Mouse (Mus musculus) intestine, postnatal 0 days (tissue): ENCODE data around the gene Sox1. TPM values are rescaled to one million over a fixed set of nuclear protein-coding genes. Genes with fewer than 3 reads are reported as not detected.

Experiments
- ATAC-seq: fragments of 200-750 bp; cut with Nextera tagmentation; 2 replicates; pipeline ENCODE4 v1.8.0; 2017; ENCODE audit warnings: mild to moderate bottlenecking, moderate TSS enrichment, moderate library complexity
- H3K27ac ChIP-seq: fragments of 300-500 bp; sonication (generic); 2 replicates; pipeline ENCODE4 v1.5.1; 2014; ENCODE audit warnings: mild to moderate bottlenecking, low read depth, low read length, moderate library complexity
- H3K27me3 ChIP-seq: fragments of 300-500 bp; sonication (generic); replicated peaks from 2 replicates; pipeline ENCODE4 v1.6.1; 2014; ENCODE audit warnings: low read length, mixed read lengths; ENCODE audit not compliant: control insufficient read depth, insufficient read depth
- H3K36me3 ChIP-seq: fragments of 300-500 bp; sonication (generic); 2 replicates; pipeline ENCODE4 v1.6.1; 2014; ENCODE audit warnings: mild to moderate bottlenecking, moderate library complexity; ENCODE audit not compliant: control insufficient read depth, insufficient read depth
- H3K4me1 ChIP-seq: fragments of 300-500 bp; sonication (generic); replicated peaks from 2 replicates; pipeline ENCODE4 v1.6.1; 2014; ENCODE audit warnings: antibody characterized with exemption, low read length, mixed read lengths; ENCODE audit not compliant: control insufficient read depth, insufficient read depth
- H3K4me2 ChIP-seq: fragments of 300-500 bp; sonication (generic); replicated peaks from 2 replicates; pipeline ENCODE4 v1.6.1; 2014; ENCODE audit warnings: low read depth, mild to moderate bottlenecking, moderate library complexity
- H3K4me3 ChIP-seq: fragments of 300-500 bp; sonication (generic); 2 replicates; pipeline ENCODE4 v1.5.1; 2014; ENCODE audit warnings: low read depth, low read length
- H3K9ac ChIP-seq: fragments of 300-500 bp; sonication (generic); 2 replicates; pipeline ENCODE4 v1.6.1; 2014; ENCODE audit warnings: mild to moderate bottlenecking, low read depth, low read length
- H3K9me3 ChIP-seq: fragments of 300-500 bp; sonication (generic); 2 replicates; pipeline ENCODE4 v1.6.1; 2016; ENCODE audit warnings: mixed run types; ENCODE audit not compliant: control insufficient read depth
- CTCF ChIP-seq: sonication (generic); IDR thresholded peaks from 2 replicates; pipeline ENCODE4 v1.5.1; 2016; ENCODE audit warnings: low read depth, mild to moderate bottlenecking, control low read depth, antibody characterized with exemption, moderate library complexity
- WGBS: fragments of 180-500 bp; shearing (Covaris S2); extraction: QIAGEN DNeasy Blood & Tissue Kit; methylation state at CpG from one replicate; pipeline ENCODE4 v1.1.7; 2014; 5-methylcytosine and 5-hydroxymethylcytosine counted together
- microRNA-seq: library from miRNA; unstranded; fragments of <30 nt; microRNA quantifications from one replicate; pipeline ENCODE4, GENCODE M21; 2016
- polyA plus RNA-seq: library from polyadenylated mRNA; unstranded; fragments of >200 nt; fragmentation: Nextera tagmentation; extraction: Ambion mirVana; gene quantifications from 2 replicates; pipeline ENCODE4 v1.2.1, GENCODE M21; 2015

The Sox1 gene
- polyA plus RNA-seq, 1 experiment from 2014 or later = not detected

GRCm38 (mm10) chr8:12438021-12438420, 42.9 kb downstream of the Sox1 start:
- TF ChIP-seq CTCF = no peak
- peaks cover 11% of the 10 kb centered on the region for H3K27me3 ChIP-seq
- no peak overlapping the region for H3K4me3 ChIP-seq
- no peaks in the 10 kb centered on the region for H3K4me1 ChIP-seq
- H3K9me3 ChIP-seq = no peaks in the 10 kb centered on the region
- 72% methylated on average over 6 of the region's 6 CpGs for WGBS
- no peak overlapping the region for H3K4me2 ChIP-seq
- no peaks in the 10 kb centered on the region for H3K36me3 ChIP-seq
- H3K27ac ChIP-seq = no peak overlapping the region
- no peak overlapping the region for H3K9ac ChIP-seq
- no peak for ATAC-seq

- 35% methylated on average over 4 of the region's 4 CpGs for WGBS
- no peaks in the 10 kb centered on the region for H3K4me1 ChIP-seq
- H3K27me3 ChIP-seq = peaks cover 4% of the 10 kb centered on the region
- H3K36me3 ChIP-seq = no peaks in the 10 kb centered on the region
- no peaks in the 10 kb centered on the region for H3K9me3 ChIP-seq
- no peak for ATAC-seq
- no peak overlapping the region for H3K4me2 ChIP-seq
- H3K9ac ChIP-seq = no peak overlapping the region
- TF ChIP-seq CTCF = no peak
- no peak overlapping the region for H3K4me3 ChIP-seq
- no peak overlapping the region for H3K27ac ChIP-seq
Observed at GRCm38 (mm10) chr8:12439044-12439443, 43.9 kb downstream of the Sox1 start.

- H3K4me2 ChIP-seq = no peak overlapping the region
- no peak overlapping the region for H3K4me3 ChIP-seq
- no peak for TF ChIP-seq CTCF
- 93% methylated on average over 10 of the region's 10 CpGs for WGBS
- ATAC-seq = no peak
- H3K36me3 ChIP-seq = no peaks in the 10 kb centered on the region
- H3K4me1 ChIP-seq = no peaks in the 10 kb centered on the region
- no peak overlapping the region for H3K9ac ChIP-seq
- H3K27me3 ChIP-seq = peaks cover 4% of the 10 kb centered on the region; the same call in 1 of the 2 replicates
- H3K9me3 ChIP-seq = no peaks in the 10 kb centered on the region
- H3K27ac ChIP-seq = no peak overlapping the region
Observed at GRCm38 (mm10) chr8:12439846-12440245, 44.8 kb downstream of the Sox1 start.

- no peak overlapping the region for H3K9ac ChIP-seq
- no peak overlapping the region for H3K4me3 ChIP-seq
- ATAC-seq = no peak
- no peak overlapping the region for H3K27ac ChIP-seq
- no peaks in the 10 kb centered on the region for H3K36me3 ChIP-seq
- H3K4me2 ChIP-seq = no peak overlapping the region
- no peak for TF ChIP-seq CTCF
- WGBS = 89% methylated on average over 4 of the region's 4 CpGs
- no peaks in the 10 kb centered on the region for H3K4me1 ChIP-seq
- H3K27me3 ChIP-seq = peaks cover 13% of the 10 kb centered on the region
- H3K9me3 ChIP-seq = no peaks in the 10 kb centered on the region
Observed at GRCm38 (mm10) chr8:12440997-12441396, 45.9 kb downstream of the Sox1 start.

- Histone ChIP-seq H3K27me3 (peaks cover 28% of the 10 kb centered on the region), H3K9me3 (no peaks in the 10 kb centered on the region), H3K4me2 (no peak overlapping the region), H3K4me1 (no peaks in the 10 kb centered on the region), H3K9ac (no peak overlapping the region), H3K4me3 (no peak overlapping the region), H3K36me3 (no peaks in the 10 kb centered on the region), H3K27ac (no peak overlapping the region)
- no peak for TF ChIP-seq CTCF
- 44% methylated on average over 2 of the region's 2 CpGs for whole genome bisulfite sequencing
- ATAC-seq = no peak
Observed at GRCm38 (mm10) chr8:12445258-12445657, 50.2 kb downstream of the Sox1 start.

GRCm38 (mm10) chr8:12445926-12446680, 51.0 kb downstream of the Sox1 start:
- H3K4me2 ChIP-seq = no peak overlapping the region
- no peak overlapping the region for H3K9ac ChIP-seq
- no peak overlapping the region for H3K27ac ChIP-seq
- no peak for ATAC-seq
- H3K36me3 ChIP-seq = no peaks in the 10 kb centered on the region
- TF ChIP-seq CTCF = no peak
- 3% methylated on average over 26 of the region's 26 CpGs for WGBS
- no peaks in the 10 kb centered on the region for H3K4me1 ChIP-seq
- peaks cover 28% of the 10 kb centered on the region for H3K27me3 ChIP-seq
- no peak overlapping the region for H3K4me3 ChIP-seq
- no peaks in the 10 kb centered on the region for H3K9me3 ChIP-seq

Small RNA genes lying within 50 kb of the gene (microRNA-seq; reads per million reads assigned to microRNA genes)
- gene Gm25239 = not detected

Other genes with a start within 250 kb of the Sox1 start
- gene A230072I06Rik, start 116.5 kb upstream of the Sox1 start, polyA plus RNA-seq = not detected in 2 replicates
- gene Spaca7, start 177.7 kb downstream of the Sox1 start, polyA plus RNA-seq = 0.29 and 0.50 TPM in 2 replicates